Mouse (Mus musculus) c-Kit-positive CD71-negative TER-119-negative erythroid progenitor cells, embryonic 14.5 days (primary cell): Measurements from ENCODE around the gene D130052B06Rik.

Experiments
- DNase-seq: peaks from one replicate; pipeline ENCODE4 v3.0.0-alpha.2; 2013; ENCODE audit warnings: low read depth

D130052B06Rik gene

DNA sequence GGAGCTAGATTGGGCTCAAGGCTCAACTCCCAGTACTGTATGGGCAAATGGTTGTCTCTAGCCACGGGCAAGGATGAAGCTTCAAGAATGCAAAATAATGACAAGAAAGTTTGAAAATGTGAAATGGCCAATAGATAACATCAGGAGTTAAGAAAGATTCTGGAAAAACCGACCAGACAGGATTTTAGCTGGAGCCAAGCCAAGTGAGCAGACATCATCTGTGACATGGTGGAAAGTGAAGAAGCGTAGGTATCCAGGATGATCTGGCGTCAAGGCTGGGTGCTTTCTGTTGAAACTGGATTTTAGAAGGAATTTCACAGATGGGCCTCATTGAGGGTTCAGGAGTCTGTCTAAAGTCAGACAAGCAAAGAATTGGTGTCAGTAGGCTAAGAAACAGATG is at the start of gene D130052B06Rik:
Gene D130052B06Rik (plus strand): TSS at position 317 of the 400 bp plus-strand sequence.
- DNase-seq, result no peak

DNA sequence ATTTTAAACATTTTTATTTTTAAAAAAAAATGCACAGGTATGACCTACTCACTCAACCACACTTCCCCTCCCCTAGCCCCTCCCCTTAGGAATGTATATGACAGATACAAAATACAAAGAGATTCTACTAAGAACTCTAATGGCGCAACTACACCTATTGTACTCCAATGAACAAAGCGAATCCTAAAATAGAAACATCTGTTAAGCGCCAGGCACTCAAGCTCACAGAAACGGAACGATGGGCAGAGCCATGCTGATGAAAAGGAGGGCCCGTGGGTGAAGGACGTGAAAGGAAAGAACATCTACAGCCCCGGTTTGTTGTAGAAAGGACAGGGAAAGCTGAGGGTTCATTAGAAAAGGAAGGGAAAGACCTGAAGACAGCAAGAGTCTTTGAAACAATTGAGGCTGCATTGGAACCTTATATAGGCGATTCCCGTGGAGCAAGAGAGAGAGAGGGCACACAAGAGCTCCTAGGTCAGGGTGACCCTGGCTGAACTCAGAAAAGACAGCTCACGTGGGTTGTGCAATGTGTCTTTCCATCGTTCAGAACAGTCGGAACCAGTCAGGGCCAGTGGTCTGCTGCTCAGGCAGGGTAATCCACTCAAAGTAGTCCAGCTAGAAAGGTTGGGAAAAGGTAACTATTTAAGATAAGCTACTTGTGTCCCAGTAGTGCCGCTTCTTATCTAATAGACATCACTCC is 48.1 kb upstream of the D130052B06Rik start:
- no peak for DNase-seq

- no peak for DNase-seq
These were observed 45.0 kb upstream of the D130052B06Rik start for GRCm38 (mm10) chr11:33554123-33554522.

DNA sequence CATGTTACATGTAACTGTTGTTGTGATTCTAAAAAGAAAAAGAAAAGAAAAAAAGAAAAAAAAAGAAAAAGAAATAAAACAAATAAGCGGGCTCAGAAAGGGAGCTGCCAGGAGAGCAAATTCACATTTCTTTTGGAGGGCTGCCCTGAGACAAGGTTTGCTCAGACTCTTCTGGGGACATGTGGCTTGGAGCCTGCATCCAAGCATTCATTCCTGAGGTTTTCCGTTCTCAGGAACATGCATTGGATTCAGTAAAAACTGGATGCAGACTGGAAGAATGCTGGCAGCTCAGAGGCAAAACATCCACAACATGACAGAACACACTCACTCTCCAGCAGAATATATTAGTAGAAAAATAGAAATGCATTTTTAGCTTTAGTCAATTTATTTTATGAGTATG is 35.2 kb upstream of the D130052B06Rik start:
- no peak for DNase-seq

DNA sequence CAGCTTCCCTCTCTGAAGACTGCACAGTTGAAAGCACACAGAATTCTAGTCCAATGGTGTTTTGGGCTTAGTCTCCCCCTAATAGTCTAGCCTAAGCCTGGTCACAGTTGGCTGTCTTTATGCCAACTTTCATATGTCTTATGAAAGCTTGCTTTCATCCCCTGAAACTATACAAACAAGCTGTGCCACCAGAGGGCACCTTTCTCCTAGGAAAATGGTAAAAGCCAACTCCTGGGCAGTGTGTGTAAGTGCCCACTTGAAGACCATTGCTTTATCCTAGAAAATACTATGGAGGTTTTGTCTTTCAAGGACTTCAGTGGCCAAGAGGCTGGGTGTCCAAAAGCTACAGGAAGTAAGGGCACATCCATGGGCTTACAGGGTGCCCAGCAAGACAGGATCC is 28.7 kb upstream of the D130052B06Rik start:
- no peak for DNase-seq

DNA sequence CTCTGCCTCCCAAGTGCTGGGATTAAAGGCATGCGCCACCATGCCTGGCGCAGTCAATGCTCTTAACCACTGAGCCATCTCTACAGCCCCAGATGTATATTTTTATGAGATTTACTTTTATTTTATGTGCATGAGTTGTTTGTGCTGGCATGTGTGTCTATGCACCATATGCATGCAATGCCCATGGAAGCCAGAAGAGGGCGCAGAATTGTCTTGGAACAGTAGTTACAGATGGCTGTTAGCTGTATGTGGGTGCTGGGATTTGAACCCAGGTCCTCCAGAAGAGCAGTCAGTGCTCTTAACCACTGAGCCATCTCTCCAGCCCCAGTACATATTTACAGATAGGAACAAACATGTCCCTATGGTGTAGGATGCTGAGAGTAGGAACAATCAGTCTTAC is 24.2 kb upstream of the D130052B06Rik start:
- no peak for DNase-seq

DNA sequence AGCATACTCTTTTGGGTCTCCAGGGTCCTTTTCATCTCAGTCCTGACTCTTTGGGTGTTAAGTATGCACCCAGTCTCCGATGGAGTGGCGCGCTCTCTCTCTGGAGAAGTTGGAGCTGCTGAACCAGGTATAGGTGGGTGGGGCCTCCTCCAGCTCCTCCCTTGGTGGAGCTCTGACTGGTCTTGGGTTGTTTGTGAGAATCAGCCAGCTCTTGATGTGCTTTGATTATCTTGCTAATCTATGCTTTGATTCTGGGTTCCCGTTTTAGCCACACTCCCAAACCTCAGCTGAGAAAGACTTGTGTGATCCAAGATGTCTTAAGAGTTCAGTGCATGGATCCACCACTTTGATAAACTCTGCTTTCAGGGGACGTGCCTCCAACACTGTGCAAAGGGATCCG is 20.2 kb upstream of the D130052B06Rik start, which contains the start of gene Gabrp:
Gene Gabrp (minus strand): TSS at position 101 of the 400 bp plus-strand sequence.
- no peak for DNase-seq

DNA sequence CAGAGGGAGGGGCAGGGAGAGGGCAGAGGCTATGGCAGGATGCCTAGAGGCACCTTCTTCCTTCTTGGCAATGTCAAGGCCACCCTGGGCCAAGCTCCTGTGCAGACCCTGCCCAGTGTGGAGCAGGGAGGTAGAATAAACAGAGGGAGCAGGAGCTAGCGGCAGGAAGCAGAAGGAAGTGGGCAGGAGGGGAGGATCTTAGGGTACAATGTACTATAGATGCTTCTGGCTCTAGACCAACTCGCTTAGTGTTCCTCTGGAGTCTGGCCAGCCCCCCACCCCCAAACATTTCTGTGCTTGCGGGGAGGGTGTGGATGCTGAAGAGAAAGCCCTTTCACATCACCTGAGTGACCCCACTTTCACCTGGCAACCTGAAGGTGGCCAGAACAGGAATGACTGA is 19.5 kb upstream of the D130052B06Rik start:
- no peak for DNase-seq

DNA sequence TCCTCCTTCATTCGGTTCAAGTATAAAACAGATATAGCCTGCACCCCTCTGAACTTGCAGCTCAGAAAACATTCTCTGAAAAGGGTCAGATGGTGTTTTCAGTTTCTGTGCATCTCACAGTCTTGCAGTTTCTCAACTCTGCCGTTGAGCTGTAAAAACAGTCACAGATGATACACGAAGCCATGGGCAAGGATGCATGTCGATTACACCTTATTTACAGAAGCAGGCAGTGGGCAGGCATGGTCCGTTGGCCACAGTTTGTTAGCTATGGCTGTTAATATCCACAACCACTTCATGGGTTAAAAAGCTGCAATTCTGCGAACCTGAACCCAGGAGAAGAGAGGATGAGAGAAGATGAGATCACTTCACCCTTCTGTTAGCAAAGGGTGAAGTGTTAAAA is 12.5 kb upstream of the D130052B06Rik start:
- DNase-seq, result no peak

- no peak for DNase-seq
These were observed 8.3 kb upstream of the D130052B06Rik start for GRCm38 (mm10) chr11:33590771-33591170.

- no peak for DNase-seq
These were observed 6.3 kb upstream of the D130052B06Rik start for GRCm38 (mm10) chr11:33592826-33593225.

DNA sequence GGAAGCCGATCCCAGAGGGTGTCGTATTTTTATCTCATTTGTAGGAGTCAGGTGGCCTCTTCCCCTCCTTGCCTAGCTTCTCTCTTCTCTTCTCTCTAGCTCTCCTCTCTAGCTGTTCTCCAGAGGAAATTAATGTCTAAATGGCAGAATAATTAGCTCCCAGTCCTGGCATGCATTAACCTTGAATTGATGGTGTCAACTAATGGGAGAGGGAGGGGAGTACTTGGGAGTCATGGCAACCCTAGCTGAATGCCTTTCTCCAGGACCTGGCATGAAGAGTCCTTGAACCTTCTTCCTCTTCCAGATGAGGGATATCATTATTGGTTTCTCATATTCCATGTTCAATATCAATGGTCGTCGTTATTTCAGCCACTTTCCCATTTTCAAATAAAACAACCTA is 2.4 kb upstream of the D130052B06Rik start:
- DNase-seq, result no peak

- no peak for DNase-seq
These were observed 4.1 kb downstream of the D130052B06Rik start for GRCm38 (mm10) chr11:33603174-33603573.

DNA sequence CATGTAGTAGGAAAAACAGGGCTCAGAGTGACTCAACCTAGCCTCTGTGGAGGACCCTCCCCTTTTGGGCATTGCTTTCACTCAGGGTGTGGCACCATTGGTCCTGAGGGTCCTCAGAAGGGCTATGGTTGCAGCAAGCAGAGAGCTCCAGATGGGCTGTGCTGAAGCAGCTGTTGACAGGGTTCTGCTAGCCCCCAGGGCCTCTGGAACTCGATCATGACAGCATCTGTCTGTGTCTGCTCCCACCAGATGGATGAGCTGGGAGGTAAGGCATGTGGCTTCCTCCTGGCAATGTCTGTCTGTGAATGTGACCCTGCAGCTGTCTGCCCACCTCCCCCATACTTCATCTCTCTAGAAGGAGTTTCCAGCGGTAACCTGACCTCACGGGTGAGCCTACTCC is 8.7 kb downstream of the D130052B06Rik start:
- DNase-seq, result no peak

DNA sequence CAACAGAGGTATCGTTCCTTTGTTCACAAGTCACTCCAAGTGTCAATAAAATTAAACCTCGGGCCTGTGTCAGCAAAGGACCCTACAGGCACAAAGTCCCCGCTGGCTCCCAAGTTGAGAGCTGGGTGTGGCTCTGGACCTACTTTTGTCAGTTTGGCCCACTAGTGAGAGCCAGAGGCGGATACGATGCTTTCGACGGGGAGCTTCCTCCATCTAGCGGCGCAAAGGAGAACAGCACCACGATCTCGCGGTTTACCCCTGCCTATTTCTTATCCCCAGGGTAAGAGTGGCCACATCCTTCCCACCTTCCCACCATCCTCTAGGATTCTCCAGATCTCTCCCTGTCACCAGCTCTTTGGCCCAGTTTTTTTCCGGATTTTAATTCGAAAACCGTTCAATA is 15.1 kb downstream of the D130052B06Rik start:
- peak; percentile 12 for DNase-seq

DNA sequence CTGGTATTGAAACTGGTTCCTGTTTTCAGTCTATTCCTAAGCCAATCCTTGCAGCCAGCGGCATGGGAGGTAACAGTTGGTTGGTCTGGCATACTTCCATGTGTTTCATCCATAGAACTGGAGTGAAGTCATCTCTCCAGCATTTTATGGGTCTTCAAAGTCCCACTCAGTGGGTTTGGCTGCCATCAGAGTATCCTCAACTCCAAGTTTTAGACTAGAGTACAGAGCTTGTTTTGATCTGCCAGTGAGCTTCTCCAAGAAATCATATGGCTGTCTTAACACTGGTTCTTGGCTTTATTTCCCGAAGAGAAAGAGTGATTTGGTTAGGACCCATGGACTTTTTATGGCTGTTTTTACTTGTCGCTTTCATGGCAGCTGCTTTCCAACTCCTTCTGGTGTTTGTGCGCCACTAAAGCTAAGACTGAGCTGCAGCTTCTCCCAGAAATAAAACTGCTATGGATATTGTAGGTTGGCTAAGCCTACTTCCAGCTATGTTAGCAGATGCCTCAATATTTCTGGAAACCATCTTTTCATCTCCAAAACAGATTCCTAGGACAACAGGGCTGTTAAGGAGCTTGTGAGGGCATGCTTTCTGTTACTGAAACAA is 28.1 kb downstream of the D130052B06Rik start:
- DNase-seq, result no peak

DNA sequence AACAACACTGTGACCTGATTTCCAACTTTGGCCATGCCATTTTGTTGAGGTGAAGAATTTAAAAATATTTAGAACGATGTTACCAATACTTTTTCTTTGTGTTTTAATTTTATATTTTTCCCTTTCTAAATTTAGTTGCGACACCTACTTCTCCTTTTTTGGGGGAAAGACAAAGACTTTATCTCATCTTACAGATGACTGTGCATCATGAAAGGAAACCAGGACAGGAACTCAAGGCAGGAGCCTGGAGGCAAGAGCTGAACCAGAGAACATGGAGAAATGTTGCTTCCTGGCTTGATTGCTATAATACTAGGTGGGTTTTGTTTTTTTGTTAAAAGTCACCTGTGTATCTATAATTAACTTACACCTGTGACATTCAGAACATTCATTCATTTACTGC is 38.0 kb downstream of the D130052B06Rik start:
- no peak for DNase-seq

GRCm38 (mm10) chr11:33649358-33649757 is 50.3 kb downstream of the D130052B06Rik start:
- no peak for DNase-seq

DNA sequence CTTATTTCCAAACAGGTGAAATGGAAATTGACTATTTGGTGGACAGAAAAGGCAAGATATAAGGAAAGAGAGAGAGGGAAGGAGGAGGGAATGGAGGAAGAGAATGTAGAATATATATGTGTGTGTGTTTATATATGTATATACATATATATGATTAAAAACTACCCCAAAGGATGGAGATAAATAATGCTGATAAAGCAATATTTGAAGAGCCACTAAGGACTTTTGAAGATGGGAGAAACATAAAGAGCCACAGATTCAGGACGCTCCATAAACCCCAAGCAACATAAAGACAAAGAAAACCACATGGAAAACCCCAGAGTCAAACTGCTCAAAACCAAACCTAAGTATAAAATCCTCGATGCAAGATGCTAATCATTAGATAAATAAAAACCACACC is 55.4 kb downstream of the D130052B06Rik start:
- DNase-seq, result no peak

DNA sequence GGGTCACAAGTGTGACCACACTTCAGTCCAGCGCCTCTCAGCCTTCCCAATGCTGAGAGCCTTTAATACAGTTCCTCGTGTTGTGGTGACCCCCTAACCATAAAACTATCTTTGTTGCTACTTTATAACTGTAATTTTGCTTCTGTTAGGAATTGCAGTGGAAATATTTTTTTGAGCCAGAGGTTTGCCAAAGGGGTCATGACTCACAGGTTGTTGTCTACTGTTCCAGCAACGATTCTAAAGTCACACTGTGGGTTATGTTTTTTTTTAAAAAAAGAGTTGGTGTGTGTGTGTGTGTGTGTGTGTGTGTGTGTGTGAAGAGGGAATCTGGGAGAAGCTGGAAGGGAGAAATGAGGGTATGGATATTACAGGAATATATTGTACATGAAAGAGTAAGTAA is 56.1 kb downstream of the D130052B06Rik start:
- DNase-seq, result no peak

- no peak for DNase-seq
These were observed 56.9 kb downstream of the D130052B06Rik start for GRCm38 (mm10) chr11:33655861-33656593.

DNA sequence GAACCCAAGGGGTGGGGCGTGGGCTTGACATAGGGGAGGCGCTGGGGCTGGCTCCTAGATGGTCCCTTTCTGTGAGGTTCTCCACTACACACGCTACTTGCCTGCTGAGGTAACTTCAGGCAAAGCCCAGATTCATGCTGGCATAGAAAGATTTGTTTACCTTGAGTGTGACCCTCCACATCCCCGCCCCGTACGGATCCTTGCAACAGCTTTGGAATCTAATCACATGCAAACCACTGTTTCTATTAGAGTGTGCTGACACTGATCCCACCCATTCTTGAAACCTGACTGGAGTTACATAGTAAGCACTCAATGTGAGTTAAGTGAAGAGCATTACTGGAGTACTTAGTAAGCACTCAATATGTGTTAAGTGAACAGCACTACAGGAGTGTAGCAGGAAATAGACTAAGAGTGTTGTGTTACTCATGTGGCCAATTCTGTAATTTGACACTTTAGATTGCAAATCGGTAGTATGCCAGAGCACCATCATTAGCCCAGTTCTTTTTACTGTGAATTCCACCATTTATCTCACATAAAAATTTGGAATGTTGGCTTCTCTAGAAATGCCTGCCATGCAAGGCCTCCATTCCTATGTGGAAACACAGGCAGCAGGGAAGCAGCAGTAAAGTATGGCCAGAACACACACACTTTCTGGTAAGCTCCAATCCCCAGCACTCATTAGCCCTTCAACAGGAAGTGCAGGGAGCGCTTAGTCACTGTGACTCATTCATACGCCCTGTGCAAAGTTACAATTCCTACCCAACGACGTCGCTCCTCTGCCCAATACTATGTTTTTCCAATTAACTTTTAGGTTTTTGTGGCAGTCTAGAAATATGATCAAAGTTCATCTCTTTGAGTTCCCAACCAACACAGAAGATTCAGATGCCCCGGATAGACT is 61.2 kb downstream of the D130052B06Rik start:
- DNase-seq, result peak; percentile 24
